Mouse (Mus musculus) midbrain, postnatal 0 days (tissue): ENCODE measurements around the gene Uba2. TPM values are rescaled to one million over a fixed set of nuclear protein-coding genes. Genes with fewer than 3 reads are reported as not detected.

Experiments
- ATAC-seq: fragments of 200-750 bp; cut with Nextera tagmentation; 2 replicates; pipeline ENCODE4 v1.8.0; 2017; ENCODE audit warnings: moderate number of reproducible peaks, mild to moderate bottlenecking, moderate TSS enrichment, moderate library complexity; ENCODE audit not compliant: low FRiP score
- DNase-seq: peaks from one replicate; pipeline ENCODE4 v3.0.0-alpha.2; 2015; ENCODE audit warnings: low spot score
- H3K27ac ChIP-seq: fragments of 300-500 bp; sonication (generic); 2 replicates; pipeline ENCODE4 v1.5.1; 2014; ENCODE audit warnings: low read depth, mild to moderate bottlenecking, low read length, mixed read lengths
- H3K27me3 ChIP-seq: fragments of 300-500 bp; sonication (generic); 2 replicates; pipeline ENCODE4 v1.6.1; 2014; ENCODE audit warnings: low read length, control low read depth, mixed read lengths; ENCODE audit not compliant: insufficient read depth
- H3K36me3 ChIP-seq: fragments of 300-500 bp; sonication (generic); 2 replicates; pipeline ENCODE4 v1.6.1; 2014; ENCODE audit warnings: low read length, control low read depth, mixed read lengths; ENCODE audit not compliant: insufficient read depth
- H3K4me1 ChIP-seq: fragments of 300-500 bp; sonication (generic); 2 replicates; pipeline ENCODE4 v1.6.1; 2014; ENCODE audit warnings: mild to moderate bottlenecking, control low read depth, antibody characterized with exemption, low read length, mixed read lengths; ENCODE audit not compliant: insufficient read depth
- H3K4me2 ChIP-seq: fragments of 300-500 bp; sonication (generic); 2 replicates; pipeline ENCODE4 v1.6.1; 2014; ENCODE audit warnings: low read depth, mild to moderate bottlenecking, low read length, mixed read lengths; ENCODE audit not compliant: poor library complexity, severe bottlenecking
- H3K4me3 ChIP-seq: fragments of 300-500 bp; sonication (generic); 2 replicates; pipeline ENCODE4 v1.5.1; 2014; ENCODE audit warnings: low read depth, mild to moderate bottlenecking, low read length, moderate library complexity
- H3K9ac ChIP-seq: fragments of 300-500 bp; sonication (generic); replicated peaks from 2 replicates; pipeline ENCODE4 v1.6.1; 2014; ENCODE audit warnings: mild to moderate bottlenecking, low read length, moderate library complexity, mixed read lengths; ENCODE audit not compliant: poor library complexity, severe bottlenecking
- H3K9me3 ChIP-seq: fragments of 300-500 bp; sonication (generic); 2 replicates; pipeline ENCODE4 v1.6.1; 2016; ENCODE audit warnings: low read length, control low read depth
- CTCF ChIP-seq: IDR thresholded peaks from 2 replicates; pipeline ENCODE4 v1.5.1; 2016; ENCODE audit warnings: antibody characterized with exemption, mild to moderate bottlenecking
- WGBS: fragments of 180-500 bp; shearing (Covaris S2); extraction: QIAGEN DNeasy Blood & Tissue Kit; methylation state at CpG from one replicate; pipeline ENCODE4 v1.1.7; 2014; 5-methylcytosine and 5-hydroxymethylcytosine counted together
- polyA plus RNA-seq: library from polyadenylated mRNA; unstranded; fragments of >200 nt; fragmentation: Nextera tagmentation; extraction: Ambion mirVana; gene quantifications from 2 replicates; pipeline ENCODE4 v1.2.1, GENCODE M21; 2015
- total RNA-seq: library from RNA; depleted of rRNA; stranded (reverse); fragments of >200 nt; gene quantifications from 2 replicates; pipeline ENCODE4 v1.2.3, GENCODE M21; 2014

Uba2 gene
- total and polyA plus RNA-seq, 2 experiments from 2014 or later: 120 to 142 TPM

DNA sequence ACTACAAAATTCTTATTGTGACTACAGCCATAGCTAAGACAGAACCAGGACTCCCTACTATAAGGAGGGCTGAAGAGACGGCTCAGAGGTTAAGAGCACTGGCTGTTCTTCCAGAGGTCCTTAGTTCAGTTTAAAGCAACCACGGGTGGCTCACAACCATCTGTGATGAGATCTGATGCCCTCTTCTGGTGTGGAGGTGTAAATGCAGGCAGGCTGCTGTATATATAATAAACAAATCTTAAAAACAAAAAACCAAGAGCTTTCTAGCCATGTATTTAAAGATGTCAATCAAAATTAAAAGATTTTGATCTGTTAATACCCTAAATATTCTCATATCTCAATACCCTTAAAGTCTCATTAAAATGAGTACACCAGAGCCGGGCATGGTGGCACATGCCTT is 10.2 kb downstream of the Uba2 start:
- TF ChIP-seq CTCF: no peak
- H3K4me1 ChIP-seq: no peaks in the 10 kb centered on the region
- no peak overlapping the region for H3K27ac ChIP-seq
- WGBS: 94% methylated on average over 3 of the region's 3 CpGs
- H3K4me3 ChIP-seq: no peak overlapping the region
- H3K27me3 ChIP-seq: no peaks in the 10 kb centered on the region
- no peak overlapping the region for H3K9ac ChIP-seq
- H3K9me3 ChIP-seq: no peaks in the 10 kb centered on the region
- no peak for DNase-seq
- H3K36me3 ChIP-seq: peaks cover 73% of the 10 kb centered on the region
- H3K4me2 ChIP-seq: no peak overlapping the region
- no peak for ATAC-seq

DNA sequence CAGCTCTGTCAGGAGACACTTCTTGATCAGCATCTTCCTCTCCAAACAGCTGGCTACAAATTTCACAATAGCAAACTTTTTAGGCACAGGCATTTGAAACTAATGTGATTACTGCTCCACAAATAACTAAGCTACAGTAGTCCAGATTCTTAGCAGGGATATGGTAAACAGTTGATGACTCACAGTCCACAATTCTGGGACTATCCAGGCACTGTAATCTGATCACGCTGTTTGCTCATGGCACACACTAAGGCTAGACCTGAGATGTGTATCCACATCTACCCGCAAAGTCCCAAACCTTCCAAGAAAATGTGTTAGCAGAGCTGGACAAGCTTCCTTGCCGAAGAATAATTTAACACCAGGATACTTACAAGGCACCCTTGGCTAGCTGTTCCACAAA is 11.4 kb downstream of the Uba2 start:
- Histone ChIP-seq H3K9me3 (no peaks in the 10 kb centered on the region), H3K4me1 (no peaks in the 10 kb centered on the region), H3K36me3 (peaks cover 69% of the 10 kb centered on the region), H3K27me3 (no peaks in the 10 kb centered on the region), H3K4me3 (no peak overlapping the region), H3K9ac (no peak overlapping the region), H3K4me2 (no peak overlapping the region), H3K27ac (no peak overlapping the region)
- ATAC-seq (no peak), DNase-seq (no peak)
- no peak for TF ChIP-seq CTCF
- WGBS: 96% methylated on average over 3 of the region's 3 CpGs

DNA sequence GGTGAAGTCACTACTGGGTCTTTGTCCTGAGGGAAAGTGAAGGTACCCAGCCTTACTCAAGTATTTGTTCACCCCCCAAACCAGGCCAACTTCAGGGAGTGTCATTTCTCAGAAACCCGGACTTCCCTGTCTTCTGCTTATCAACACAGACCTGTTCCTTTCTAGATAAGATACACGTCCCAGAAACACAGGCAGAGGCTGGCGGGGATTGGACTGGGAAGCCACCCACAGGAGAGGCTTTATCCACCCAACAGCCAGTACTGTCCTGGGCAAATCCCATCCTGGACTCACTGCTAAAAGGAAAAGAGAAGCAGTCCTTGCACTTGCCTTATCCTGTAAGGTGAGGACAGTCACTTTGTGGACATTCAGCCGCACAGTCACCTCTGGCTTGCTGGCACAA is 22.2 kb downstream of the Uba2 start:
- no peaks in the 10 kb centered on the region for H3K27me3 ChIP-seq
- H3K9ac ChIP-seq: no peak overlapping the region
- H3K4me3 ChIP-seq: no peak overlapping the region
- H3K27ac ChIP-seq: no peak overlapping the region
- ATAC-seq: no peak
- no peak for TF ChIP-seq CTCF
- WGBS: 97% methylated on average over 4 of the region's 4 CpGs
- no peaks in the 10 kb centered on the region for H3K4me1 ChIP-seq
- no peaks in the 10 kb centered on the region for H3K9me3 ChIP-seq
- no peak overlapping the region for H3K4me2 ChIP-seq
- no peak for DNase-seq
- H3K36me3 ChIP-seq: peaks cover 83% of the 10 kb centered on the region

DNA sequence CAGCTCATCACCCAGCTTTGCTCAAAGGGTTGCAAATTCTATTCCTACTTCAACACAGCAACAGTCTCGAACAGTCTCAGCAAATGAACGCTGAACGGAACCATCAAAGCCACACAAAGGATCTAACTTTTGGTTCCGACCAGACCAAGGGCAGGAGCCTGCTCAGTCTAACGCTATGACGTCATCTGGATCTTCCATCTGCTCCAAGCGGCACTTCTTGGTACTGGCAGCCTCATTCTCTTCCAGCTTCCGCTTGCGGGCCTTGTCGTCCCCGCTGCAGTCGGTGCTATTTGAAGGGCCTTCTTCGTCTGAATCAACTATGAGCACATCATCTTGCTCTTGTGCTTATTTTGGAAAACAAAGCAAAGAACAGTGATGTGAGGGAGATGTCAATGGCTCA is 28.3 kb downstream of the Uba2 start:
- Histone ChIP-seq H3K4me1 (no peaks in the 10 kb centered on the region), H3K9me3 (no peaks in the 10 kb centered on the region), H3K9ac (no peak overlapping the region), H3K4me3 (no peak overlapping the region), H3K27me3 (no peaks in the 10 kb centered on the region), H3K36me3 (peaks cover 57% of the 10 kb centered on the region), H3K27ac (no peak overlapping the region), H3K4me2 (no peak overlapping the region)
- DNase-seq (no peak), ATAC-seq (no peak)
- no peak for TF ChIP-seq CTCF
- 97% methylated on average over 13 of the region's 13 CpGs for WGBS

DNA sequence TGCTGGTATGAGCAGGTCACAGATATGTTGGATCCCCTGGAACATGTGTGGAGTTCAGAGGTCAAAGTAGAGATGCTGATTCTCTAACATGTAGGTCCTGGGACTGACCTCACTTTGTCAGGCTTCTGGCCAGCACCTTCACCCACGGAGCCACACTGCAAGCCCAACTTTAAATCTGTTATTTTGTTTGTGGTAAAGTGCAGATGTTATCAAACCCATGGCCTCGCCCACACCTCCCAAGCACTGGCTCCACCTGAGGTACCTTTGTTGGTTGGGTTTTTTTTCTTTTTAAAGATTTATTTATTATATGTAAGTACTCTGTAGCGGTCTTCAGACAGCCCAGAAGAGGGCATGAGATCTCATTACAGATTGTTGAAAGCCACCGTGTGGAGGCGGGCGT is 29.9 kb downstream of the Uba2 start:
- Histone ChIP-seq H3K9me3 (no peaks in the 10 kb centered on the region), H3K27me3 (no peaks in the 10 kb centered on the region), H3K4me2 (no peak overlapping the region), H3K4me3 (no peak overlapping the region), H3K9ac (no peak overlapping the region), H3K27ac (no peak overlapping the region), H3K36me3 (peaks cover 44% of the 10 kb centered on the region), H3K4me1 (no peaks in the 10 kb centered on the region)
- no peak for TF ChIP-seq CTCF
- no peak for ATAC-seq
- WGBS: 89% methylated on average over 6 of the region's 6 CpGs
- no peak for DNase-seq

DNA sequence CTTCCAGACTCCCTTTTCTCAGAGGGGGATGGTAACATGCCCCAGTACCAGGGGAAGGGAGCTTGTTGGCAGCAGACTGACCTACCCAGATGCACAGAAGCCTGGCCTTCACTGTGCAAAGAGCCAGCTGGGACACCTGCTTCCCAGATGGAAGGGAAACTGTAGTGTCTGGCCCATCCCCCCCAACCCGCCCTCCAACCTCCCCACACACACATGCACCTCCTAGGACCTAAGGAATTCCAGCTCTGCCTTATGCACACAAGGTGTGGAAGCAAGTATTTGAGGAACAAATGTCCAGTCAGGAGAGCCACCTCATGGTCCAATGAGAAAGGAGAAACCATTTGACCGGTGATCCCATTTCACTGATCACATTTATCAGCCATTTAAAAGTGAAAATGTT is 35.1 kb downstream of the Uba2 start:
- Histone ChIP-seq H3K36me3 (no peaks in the 10 kb centered on the region), H3K27me3 (no peaks in the 10 kb centered on the region), H3K27ac (no peak overlapping the region), H3K4me3 (no peak overlapping the region), H3K4me1 (peaks cover 9% of the 10 kb centered on the region; the same call in 1 of the 2 replicates), H3K9me3 (no peaks in the 10 kb centered on the region), H3K4me2 (no peak overlapping the region), H3K9ac (no peak overlapping the region)
- WGBS: 91% methylated on average over 2 of the region's 2 CpGs
- ATAC-seq (no peak), DNase-seq (no peak)
- TF ChIP-seq CTCF: no peak
